Mouse (Mus musculus): ENCODE measurements around the gene Macf1. TPM values are rescaled to one million over a fixed set of nuclear protein-coding genes. Genes with fewer than 3 reads are reported as not detected.
"Not testable (repeated sequence)": the region's sequence is repeated elsewhere in the genome, so short reads cannot be mapped to it uniquely, and the experiment has no call there.

Macf1 gene
- total RNA-seq, 2 experiments from 2014 or later, result 176 to 202 TPM

- DNase-seq (ENCODE audit: low spot score in 2 of 2), result no peak
Observed at GRCm38 (mm10) chr4:123677060-123677804, 6.9 kb downstream of the Macf1 start.

- DNase-seq (ENCODE audit: low spot score in 2 of 2), result no peak
Observed at GRCm38 (mm10) chr4:123670598-123670997, 13.6 kb downstream of the Macf1 start.

GRCm38 (mm10) chr4:123669696-123670095 lies 14.5 kb downstream of the Macf1 start:
- DNase-seq (ENCODE audit: low spot score in 2 of 2), result no peak

- DNase-seq (ENCODE audit: low spot score in 2 of 2), result peak; percentile 47 to 68
Observed at GRCm38 (mm10) chr4:123667260-123667867, 16.8 kb downstream of the Macf1 start.

GRCm38 (mm10) chr4:123666517-123666916 lies 17.6 kb downstream of the Macf1 start:
- DNase-seq (ENCODE audit: low spot score in 2 of 2), result no peak

- DNase-seq (ENCODE audit: low spot score in 2 of 2), result no peak
Observed at GRCm38 (mm10) chr4:123665681-123666278, 18.4 kb downstream of the Macf1 start.

- peak; percentile 20 to 36 for DNase-seq (ENCODE audit: low spot score in 2 of 2)
Observed at GRCm38 (mm10) chr4:123664951-123665661, 19.1 kb downstream of the Macf1 start.

GRCm38 (mm10) chr4:123664021-123664950 lies 19.9 kb downstream of the Macf1 start:
- peak; percentile 49 to 54 for DNase-seq (ENCODE audit: low spot score in 2 of 2)

GRCm38 (mm10) chr4:123663688-123663965 lies 20.5 kb downstream of the Macf1 start:
- DNase-seq (ENCODE audit: low spot score in 2 of 2), result no peak

- DNase-seq (ENCODE audit: low spot score in 2 of 2), result no peak
Observed at GRCm38 (mm10) chr4:123662914-123663687, 21.1 kb downstream of the Macf1 start.

- no peak for DNase-seq (ENCODE audit: low spot score in 2 of 2)
Observed at GRCm38 (mm10) chr4:123658175-123658574, 26.0 kb downstream of the Macf1 start.

GRCm38 (mm10) chr4:123655245-123655644 lies 28.9 kb downstream of the Macf1 start:
- no peak for DNase-seq (ENCODE audit: low spot score in 2 of 2)

- DNase-seq (ENCODE audit: low spot score in 2 of 2), result no peak
Observed at GRCm38 (mm10) chr4:123654566-123654965, 29.6 kb downstream of the Macf1 start.

- not testable (repeated sequence) for DNase-seq (ENCODE audit: low spot score in 2 of 2)
Observed at GRCm38 (mm10) chr4:123653446-123653845, 30.7 kb downstream of the Macf1 start.

- no peak for DNase-seq (ENCODE audit: low spot score in 2 of 2)
Observed at GRCm38 (mm10) chr4:123652130-123652529, 32.0 kb downstream of the Macf1 start.

- DNase-seq (ENCODE audit: low spot score in 2 of 2), result no peak
Observed at GRCm38 (mm10) chr4:123649131-123649530, 35.0 kb downstream of the Macf1 start.

GRCm38 (mm10) chr4:123647668-123648067 lies 36.5 kb downstream of the Macf1 start:
- no peak for DNase-seq (ENCODE audit: low spot score in 2 of 2)

- DNase-seq (ENCODE audit: low spot score in 2 of 2), result no peak
Observed at GRCm38 (mm10) chr4:123647109-123647508, 37.1 kb downstream of the Macf1 start.

GRCm38 (mm10) chr4:123645246-123645845 lies 38.8 kb downstream of the Macf1 start:
- no peak for DNase-seq (ENCODE audit: low spot score in 2 of 2)

GRCm38 (mm10) chr4:123643561-123643960 lies 40.6 kb downstream of the Macf1 start:
- DNase-seq (ENCODE audit: low spot score in 2 of 2), result no peak

Measured in adrenal gland, postnatal 4 days (tissue).